Mouse (Mus musculus) heart, adult 8-10 months (tissue): ENCODE measurements around the gene Unc5a. TPM values are rescaled to one million over a fixed set of nuclear protein-coding genes. Genes with fewer than 3 reads are reported as not detected.

Source experiments
- DNase-seq: peaks from one replicate; pipeline ENCODE4 v3.0.0; 2022; ENCODE audit warnings: low spot score
- total RNA-seq, 4 experiments: library from RNA; stranded (reverse); gene quantifications; 2 replicates each; pipeline ENCODE4 v1.2.4; 2022

Gene Unc5a
- total RNA-seq, 4 experiments from 2014 or later: 0.80 to 1.7 (median 0.98) TPM

DNA sequence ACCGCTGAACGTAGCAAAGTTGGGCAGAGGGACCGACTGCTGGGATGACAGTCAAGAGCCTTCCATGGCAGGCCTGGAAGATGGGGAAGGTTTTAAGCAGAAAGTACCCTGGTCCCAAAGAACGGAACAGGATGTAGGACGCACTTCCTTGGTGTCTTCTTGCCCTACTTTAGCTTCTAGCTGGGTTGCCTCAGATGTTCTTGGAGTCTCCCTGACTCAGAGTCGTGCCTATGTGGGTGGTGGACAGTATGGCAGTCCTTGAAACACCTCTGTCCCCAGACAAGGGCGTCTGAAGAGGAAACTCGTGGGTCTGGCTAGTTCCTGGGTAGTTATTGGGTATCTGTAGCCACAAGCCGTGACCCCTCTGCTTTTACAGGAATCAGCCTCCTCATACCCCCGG is 52.9 kb downstream of the Unc5a start:
- DNase-seq: no peak

DNA sequence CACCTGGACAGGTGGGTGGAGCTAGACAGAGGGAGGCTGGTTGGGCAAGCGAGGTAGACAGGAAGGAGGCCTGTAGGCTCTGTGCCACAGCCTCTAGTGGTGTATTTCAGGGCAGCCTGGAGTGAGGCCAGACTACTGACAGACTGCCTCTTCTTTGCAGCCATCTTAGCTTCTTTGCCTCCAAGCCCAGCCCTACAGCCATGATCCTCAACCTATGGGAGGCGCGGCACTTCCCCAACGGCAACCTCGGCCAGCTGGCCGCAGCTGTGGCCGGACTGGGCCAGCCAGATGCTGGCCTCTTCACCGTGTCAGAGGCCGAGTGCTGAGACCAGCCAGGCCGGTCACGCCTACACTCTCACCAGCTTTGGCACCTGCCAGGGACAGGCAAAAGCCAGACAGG is 55.4 kb downstream of the Unc5a start:
- DNase-seq: no peak

DNA sequence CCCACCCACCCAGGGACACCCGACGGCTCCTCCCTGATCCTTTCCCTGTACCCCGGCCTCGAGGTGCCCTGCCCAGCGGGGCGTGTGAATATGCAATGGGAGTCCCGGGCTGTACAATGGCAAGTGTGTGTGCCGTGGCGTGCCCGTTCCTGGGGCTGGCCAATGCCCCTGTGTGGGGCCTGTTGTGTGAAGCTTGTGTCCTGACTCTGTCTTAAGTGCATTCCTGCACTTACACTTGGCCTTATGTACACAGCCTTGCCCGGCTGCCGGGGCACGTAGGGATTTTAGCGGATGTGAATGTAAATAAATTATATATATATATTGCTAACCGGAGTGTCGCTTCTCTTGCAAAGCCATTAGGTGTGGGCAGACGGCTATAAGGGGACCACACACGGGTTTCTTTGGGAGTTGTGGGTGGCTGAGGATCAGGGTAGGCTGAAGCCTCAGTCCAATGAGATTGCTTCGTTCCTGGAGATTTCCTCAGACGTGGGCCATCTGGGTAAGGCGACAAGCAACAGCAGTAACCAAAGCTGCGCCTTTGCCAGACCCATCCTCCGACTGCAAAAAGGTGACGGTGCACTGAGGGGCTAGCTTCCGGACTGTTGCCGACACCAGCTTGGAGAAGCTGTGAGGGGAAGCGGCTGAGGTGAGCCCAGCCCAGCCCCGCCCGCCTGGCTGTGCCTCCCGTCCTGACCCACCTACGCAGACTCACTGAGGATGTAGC is 56.6 kb downstream of the Unc5a start:
- no peak for DNase-seq

DNA sequence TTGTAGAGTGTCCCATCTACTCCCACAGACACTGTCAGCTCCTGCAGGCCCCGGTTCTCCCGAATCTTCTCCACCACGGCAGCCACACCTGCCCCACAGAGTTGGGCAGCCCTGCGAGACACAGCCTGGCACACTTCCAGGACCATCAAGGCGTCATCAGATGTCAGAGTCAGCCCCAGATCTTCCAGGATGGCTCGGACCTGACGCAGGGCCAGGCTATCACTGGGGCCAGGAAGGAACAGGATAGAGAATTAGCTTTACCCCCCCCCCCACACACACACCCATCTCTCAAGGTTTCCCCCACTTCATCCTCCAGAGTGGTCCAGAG is 57.2 kb downstream of the Unc5a start:
- no peak for DNase-seq

DNA sequence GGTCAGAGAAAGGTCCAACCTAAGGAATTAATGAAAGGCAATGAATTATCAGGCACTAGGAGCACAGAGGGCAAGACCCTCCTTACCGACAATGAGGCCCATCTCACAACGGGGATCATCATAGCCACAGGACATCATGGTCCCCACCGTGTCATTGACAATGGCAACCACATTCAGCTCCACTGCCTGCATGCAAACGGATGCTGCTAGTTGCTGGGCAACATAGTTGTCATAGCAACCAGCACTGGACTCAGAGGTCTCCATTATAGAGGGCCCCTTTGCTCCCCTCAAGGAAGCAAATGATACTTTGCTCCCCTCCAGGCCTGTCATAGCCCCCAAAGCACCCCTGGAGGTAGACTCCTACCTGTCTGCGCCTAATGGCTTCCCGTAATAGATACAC is 59.4 kb downstream of the Unc5a start:
- DNase-seq: no peak

DNA sequence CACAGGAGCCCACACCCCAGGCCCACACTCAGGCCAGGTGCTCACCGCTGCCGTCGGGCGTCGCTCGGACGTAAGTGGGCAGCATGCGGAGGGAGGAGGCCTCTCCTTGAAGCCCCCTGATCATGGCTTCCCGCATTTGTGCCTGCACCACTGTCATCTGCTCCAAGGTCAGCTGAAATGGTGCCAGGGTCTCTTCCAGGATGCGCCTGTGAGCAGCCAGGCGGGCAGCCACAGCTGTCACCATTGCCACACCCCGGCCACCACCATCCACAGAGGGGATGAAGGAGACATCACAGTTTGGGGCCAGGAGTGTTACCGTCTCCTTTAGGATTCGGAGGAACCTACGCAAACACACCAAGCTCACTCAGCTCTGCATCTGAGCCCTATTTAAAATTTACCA is 61.9 kb downstream of the Unc5a start:
- no peak for DNase-seq

DNA sequence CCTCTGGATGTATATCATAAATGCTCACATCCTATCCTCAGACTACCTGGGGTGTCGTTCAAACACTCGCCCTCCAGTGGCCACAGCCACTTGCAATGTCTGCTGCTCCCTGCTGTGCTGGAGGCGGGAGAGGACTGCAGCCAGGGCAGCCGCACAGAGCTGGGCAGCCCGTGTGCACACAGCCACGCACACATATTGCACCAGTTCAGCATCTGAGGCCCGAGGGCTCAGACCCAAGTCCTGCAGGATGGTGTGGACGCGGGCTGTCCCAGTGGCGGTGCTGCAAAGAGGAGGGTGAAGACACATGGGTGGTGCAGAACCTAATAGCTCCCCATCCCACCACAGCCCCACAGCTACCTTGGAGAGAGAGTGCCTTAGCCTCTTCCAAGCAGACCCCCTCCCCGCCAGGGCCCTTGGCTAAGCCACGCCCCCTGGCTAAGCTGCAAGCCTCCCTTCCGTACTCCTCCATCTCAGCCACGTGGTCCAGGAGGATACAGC is 62.8 kb downstream of the Unc5a start:
- DNase-seq: no peak

DNA sequence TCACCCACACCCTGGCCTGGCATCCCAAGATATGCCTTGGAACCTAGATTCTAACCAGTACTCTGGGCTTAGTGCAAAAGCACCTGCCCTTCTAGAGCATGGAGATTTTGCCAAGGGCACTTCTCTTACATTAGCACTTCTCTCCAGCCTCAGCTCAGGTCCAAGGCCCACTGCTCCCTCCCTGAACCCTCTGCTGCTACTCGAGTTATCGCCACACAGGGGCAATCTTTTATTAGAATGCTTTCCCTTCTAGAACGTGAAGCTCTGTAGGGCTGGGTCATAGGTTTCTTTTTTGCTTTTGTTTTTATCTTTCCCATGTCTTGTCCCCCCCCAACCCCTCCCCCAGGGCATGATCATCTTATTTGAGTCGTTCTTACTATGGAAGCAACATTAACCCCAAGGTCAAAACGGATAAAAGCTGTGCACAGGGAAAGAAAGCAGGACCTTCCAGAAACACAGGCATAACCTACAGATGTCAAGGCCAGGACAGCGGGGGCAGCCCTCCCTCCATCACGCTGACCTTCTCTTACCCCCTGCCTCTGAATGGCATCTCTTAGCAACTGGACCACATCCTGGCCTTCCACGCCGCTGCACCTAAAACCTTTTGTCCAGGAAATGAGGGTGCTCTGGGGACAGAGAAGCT is 64.6 kb downstream of the Unc5a start:
- DNase-seq: no peak

DNA sequence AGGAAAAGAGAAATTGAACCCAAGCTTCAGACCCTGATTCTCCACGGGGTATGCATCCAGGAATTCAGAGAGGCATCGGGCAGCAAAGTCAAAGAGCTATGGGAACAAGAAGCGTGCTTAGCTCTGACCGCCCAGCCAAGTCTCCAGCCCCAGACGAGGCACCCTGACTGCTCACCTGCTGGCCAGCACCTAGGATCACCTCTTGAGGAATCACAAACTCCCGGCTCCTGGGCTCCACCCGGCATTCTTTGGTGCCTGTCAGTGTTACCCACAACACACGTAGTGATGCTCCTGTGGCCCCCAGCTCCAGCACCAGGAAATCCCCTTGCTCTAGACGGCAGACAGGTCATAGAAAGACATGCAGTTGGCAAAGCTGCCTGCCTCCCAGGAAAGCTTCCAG is 65.2 kb downstream of the Unc5a start:
- DNase-seq: no peak

DNA sequence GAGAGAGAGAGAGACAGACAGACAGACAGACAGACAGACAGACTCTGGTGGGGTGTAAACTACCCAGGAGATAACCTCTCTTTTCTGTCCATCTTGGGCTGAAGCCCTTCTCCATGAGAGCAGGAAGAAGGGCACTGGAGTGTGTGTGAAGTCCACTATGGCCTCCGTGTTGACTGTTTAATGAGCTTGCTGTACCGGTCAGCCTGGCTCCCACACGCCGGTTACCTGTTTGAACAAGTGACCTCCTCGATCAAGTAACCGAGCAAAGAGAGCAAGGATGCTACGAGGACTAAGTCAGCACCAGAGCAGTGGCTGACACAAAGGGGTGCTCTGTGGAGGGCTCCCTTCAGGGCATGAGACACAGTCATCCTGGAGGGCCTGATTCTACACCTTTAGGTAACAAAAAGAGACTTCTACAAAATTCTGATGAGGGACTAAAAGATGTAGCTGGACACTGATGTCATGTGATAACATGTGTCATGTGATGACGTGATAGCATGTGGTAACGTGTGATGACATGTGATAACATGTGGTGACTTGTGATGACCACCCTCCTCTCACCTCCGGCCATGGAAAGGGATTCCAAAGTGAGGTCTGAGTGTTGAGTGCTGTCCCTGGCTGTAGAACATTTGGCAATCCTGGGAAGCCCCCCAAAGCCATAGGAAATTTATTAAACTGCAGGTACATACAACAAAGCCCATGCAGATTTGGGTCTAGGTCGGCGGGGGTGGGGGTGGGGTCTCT is 68.1 kb downstream of the Unc5a start:
- DNase-seq: no peak

DNA sequence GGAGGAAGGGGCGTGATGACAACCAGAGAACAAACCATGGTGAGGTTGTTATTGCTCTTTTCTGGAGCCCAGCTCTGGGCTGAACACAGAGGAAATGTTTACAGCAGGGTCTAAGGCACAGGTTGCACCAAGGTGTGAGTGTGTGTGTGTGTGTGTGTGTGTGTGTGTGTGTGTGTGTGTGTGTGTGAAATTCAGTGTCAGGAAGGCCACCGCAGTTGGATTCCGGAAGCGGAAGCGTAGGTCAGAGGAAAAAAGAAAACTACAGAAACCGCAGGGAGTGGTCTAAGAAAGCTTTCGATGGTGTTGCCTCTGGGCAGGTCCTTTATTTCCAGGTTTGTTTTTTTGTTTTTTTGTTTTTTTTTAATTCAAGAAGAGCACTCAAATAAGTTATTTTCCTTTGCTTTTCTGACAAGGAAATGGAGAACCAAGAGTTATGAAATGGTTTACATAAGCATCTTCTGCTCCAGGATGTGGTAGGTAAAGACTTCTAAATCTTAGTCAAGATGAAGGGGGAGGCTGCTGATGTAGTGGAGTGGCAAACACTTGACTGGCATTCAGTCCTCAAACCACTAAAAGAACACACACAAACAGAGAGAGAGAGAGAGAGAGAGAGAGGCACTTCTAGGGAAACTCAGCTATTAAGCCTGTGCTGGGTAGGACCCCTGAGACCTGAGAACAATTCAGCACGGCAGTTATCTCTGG is 68.8 kb downstream of the Unc5a start:
- DNase-seq: no peak

DNA sequence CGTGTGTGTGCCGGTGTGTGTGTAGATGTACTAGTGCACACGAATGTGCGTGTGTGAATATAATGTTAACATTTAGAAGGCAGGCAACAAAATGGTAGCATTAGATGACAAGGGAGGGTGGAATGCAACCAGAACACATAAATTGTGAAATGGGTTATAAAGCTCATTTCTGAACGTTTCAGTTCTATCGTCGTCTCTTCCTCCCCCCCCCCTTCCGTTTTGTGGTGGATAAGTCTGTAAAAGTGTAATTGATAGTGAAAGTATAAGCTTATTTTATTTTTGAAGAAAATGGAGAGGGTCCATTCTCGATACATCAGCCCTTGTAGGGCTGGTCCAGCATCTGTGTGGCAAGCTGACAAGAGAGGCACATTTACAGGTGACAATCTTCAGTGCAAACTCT is 69.5 kb downstream of the Unc5a start:
- no peak for DNase-seq

DNA sequence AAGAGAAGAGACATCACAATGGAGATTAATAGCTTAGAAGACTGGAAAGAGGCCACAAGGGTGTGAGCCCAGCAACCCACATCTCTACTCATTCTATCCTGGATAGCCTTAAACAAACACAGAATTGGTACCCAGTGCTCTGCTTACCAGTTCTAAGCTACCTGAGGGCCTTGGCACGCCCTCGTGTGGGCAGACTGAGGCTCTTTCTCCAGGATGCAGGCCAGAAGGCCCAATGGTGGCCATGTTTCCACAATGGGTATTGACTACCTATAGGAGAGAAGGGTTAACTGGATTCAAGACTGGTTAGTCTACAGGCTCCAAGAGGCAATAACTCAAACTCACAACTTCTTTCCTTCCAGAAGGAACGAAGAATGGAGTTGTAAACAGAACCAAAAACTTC is 70.0 kb downstream of the Unc5a start:
- DNase-seq: no peak

DNA sequence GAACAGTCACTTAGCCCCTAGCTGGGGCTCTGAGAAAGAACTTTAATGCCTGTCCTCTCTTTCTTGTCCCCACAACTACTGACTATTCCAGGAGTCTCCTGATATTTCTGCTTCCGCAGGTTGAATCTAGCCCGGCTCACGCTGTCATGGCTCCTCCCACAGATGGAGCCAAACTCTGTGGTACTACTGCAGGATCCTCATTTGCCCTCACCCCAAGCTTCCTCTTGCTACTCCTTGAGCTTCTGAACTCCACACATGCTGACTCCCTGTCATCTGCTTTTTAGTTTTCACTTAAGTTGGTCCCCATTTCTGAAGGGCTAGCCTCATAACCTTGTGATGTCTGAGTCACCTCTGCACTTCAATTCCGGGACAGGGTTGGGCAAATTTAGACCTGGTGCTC is 70.8 kb downstream of the Unc5a start:
- no peak for DNase-seq

DNA sequence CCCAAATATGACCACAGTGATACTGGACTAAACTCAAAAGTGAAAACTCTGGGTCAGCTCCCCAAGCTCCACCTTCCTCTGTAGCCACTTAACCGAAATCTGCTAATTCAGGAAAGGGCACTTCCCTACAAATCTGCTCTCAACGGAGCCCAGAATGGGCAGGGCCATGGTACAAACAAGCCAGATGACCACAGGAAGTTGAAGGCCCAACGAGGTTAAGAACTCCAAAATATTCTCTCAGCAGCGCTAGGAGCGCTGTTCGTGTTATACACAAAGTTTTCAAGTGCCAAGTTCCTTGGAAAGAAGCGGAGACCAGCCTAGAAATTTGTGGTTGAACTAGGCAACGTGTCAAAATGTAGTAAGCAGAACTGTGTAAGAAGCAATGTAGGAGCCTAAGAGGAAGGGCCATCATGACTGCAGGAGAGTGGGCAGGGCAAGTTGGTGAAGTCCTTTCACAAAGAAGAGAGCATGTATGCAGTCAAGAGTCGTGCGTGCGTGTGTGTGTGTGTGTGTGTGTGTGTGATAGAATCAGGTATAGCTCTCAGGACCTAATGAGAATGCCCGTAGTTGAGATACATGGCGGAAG is 72.1 kb downstream of the Unc5a start, which contains the start of gene Hk3:
Gene Hk3, minus strand, starts transcription at position 192 of the 586 bp plus-strand sequence.
- DNase-seq: peak; percentile 21

DNA sequence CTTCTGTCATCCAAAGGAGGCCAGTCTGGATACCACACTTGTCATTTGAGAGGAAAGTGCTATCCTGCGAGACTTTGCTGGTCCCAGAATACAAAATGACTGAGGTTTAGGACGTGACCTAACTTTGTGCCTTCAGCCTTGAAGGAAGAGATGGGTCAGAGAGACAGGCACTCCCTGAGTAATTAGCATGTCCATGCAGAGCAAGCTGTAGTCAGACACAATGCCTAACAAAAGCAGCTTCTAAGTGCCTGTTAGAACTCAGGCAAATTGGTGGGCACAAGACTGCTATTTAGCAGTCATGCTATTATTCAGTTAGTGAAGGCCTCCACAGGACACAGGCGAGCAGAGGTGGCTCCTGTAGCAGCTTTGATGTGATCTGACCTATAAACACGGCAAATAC is 73.0 kb downstream of the Unc5a start:
- no peak for DNase-seq

DNA sequence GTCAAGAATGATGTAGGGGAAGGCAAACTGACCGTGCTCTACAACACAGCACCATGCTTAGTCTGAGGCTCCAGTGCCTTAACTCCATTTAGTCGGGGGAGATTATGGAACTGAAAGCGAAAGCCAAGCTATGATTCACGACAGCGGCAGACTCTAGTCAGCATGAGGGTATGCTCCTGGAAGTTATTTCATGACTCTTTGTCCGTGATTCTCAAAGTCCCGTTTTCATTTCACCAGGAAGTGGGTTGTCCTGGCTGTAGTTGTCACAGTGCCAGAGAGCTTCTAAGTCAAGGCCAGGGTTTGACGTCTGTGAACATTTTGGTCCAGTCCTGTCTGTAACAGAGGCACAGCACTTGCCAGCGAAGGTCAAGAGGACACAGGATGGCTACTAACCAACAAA is 73.5 kb downstream of the Unc5a start:
- DNase-seq: peak; percentile 38

DNA sequence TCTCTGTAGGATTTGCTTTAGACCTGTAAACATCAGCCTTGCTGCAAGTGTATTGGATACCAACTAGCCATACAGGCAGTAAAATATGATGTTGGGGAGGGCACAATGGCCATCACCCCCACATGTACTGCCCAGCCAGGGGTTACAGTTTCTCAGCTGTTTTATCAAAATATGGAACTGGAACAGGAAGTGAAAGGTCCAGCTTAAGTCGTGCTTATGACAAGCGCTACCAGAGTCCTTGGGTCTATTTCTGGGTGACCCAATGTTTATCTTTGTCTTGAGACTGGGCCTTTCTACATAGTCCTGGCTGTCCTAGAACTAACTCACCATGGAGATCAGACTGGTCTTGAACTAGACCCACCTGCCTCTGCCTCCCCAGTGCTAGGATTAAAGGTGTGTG is 75.0 kb downstream of the Unc5a start:
- DNase-seq: no peak

DNA sequence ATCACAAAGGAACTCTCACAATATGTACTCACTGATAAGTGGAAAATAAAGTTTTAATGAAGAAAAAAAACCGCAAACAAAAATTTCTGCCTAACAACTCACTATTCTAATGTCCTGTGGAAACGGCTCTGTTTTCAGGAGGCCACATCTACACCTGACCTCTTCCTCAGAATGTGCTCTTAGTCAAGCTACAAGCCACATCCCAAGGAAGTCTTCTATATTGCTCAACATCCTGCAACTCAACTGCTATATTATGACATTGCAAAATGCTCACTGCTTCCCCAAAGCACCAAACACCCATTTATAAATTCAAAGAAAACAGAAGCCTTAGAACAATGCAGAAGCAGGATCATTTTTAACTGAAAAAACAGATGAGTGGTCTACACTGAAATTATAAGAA is 90.8 kb downstream of the Unc5a start:
- DNase-seq: no peak

DNA sequence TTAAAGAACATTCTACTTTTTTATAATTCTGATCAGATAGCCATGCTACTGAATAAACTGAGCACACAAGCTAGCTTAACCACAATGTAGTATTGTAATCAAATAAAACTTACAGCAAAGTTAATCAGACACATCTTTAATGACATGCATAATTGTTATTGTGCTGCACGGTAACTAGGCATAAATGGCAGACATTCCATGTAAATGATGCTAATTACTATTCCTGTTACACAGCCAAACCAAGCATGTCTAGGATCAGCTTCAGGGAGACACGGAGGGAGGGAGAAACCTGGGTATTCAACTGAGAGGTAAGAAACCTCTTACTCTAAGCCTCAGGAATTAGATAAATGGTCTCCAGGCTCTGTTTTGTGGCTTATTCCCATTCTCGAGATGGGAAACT is 98.5 kb downstream of the Unc5a start:
- DNase-seq: no peak
